Mouse (Mus musculus): Measurements from ENCODE around the gene Herpud1. TPM values are rescaled to one million over a fixed set of nuclear protein-coding genes. Genes with fewer than 3 reads are reported as not detected.
"Not testable (repeated sequence)": the region's sequence is repeated elsewhere in the genome, so short reads cannot be mapped to it uniquely, and the experiment has no call there.

The Herpud1 gene
- polyA plus RNA-seq, 1 experiment = 97.8 TPM

- Histone ChIP-seq H3K4me1 (ENCODE audit: control insufficient read depth, insufficient read depth, low read length) (0 out of 2 replicates have a peak, but pooled peaks cover 1% of the 10 kb centered on the region), H3K27ac (ENCODE audit: insufficient read depth, low read length) (no peak overlapping the region), H3K4me3 (ENCODE audit: insufficient read depth, low read length) (no peak overlapping the region)
- TF ChIP-seq CTCF (IDR thresholded peaks at IDR 0.05; ENCODE audit: extremely low read depth, insufficient read depth, low read length) (no peak), POLR2A (IDR thresholded peaks at IDR 0.05; ENCODE audit: extremely low read depth, insufficient read depth, low read length) (no peak)
These were observed 6.4 kb downstream of the Herpud1 start for GRCm38 (mm10) chr8:94392648-94393047.

GRCm38 (mm10) chr8:94395851-94396540 lies 9.8 kb downstream of the Herpud1 start:
- no peak overlapping the region for H3K27ac ChIP-seq (ENCODE audit: insufficient read depth, low read length)
- TF ChIP-seq CTCF (IDR thresholded peaks at IDR 0.05; ENCODE audit: extremely low read depth, insufficient read depth, low read length) = no peak
- TF ChIP-seq POLR2A (IDR thresholded peaks at IDR 0.05; ENCODE audit: extremely low read depth, insufficient read depth, low read length) = no peak
- H3K4me3 ChIP-seq (ENCODE audit: insufficient read depth, low read length) = no peak overlapping the region

GRCm38 (mm10) chr8:94396964-94397657 lies 10.9 kb downstream of the Herpud1 start:
- Histone ChIP-seq H3K27ac (ENCODE audit: insufficient read depth, low read length) (no peak overlapping the region), H3K4me1 (ENCODE audit: control insufficient read depth, insufficient read depth, low read length) (no peaks in the 10 kb centered on the region), H3K4me3 (ENCODE audit: insufficient read depth, low read length) (no peak overlapping the region)
- TF ChIP-seq POLR2A (IDR thresholded peaks at IDR 0.05; ENCODE audit: extremely low read depth, insufficient read depth, low read length) (no peak), CTCF (IDR thresholded peaks at IDR 0.05; ENCODE audit: extremely low read depth, insufficient read depth, low read length) (peak; percentile 79)

More at GRCm38 (mm10) chr8:94395851-94396540, 9.8 kb downstream of the Herpud1 start:
- no peaks in the 10 kb centered on the region for H3K4me1 ChIP-seq (ENCODE audit: control insufficient read depth, insufficient read depth, low read length)

GRCm38 (mm10) chr8:94398587-94398986 lies 12.3 kb downstream of the Herpud1 start:
- no peak overlapping the region for H3K4me3 ChIP-seq (ENCODE audit: insufficient read depth, low read length)
- TF ChIP-seq CTCF (IDR thresholded peaks at IDR 0.05; ENCODE audit: extremely low read depth, insufficient read depth, low read length) (no peak), POLR2A (IDR thresholded peaks at IDR 0.05; ENCODE audit: extremely low read depth, insufficient read depth, low read length) (no peak)
- H3K27ac ChIP-seq (ENCODE audit: insufficient read depth, low read length) = no peak overlapping the region
- no peaks in the 10 kb centered on the region for H3K4me1 ChIP-seq (ENCODE audit: control insufficient read depth, insufficient read depth, low read length)

GRCm38 (mm10) chr8:94399361-94399953 lies 13.2 kb downstream of the Herpud1 start:
- no peak for TF ChIP-seq POLR2A (IDR thresholded peaks at IDR 0.05; ENCODE audit: extremely low read depth, insufficient read depth, low read length)
- TF ChIP-seq CTCF (IDR thresholded peaks at IDR 0.05; ENCODE audit: extremely low read depth, insufficient read depth, low read length) = no peak
- Histone ChIP-seq H3K4me1 (ENCODE audit: control insufficient read depth, insufficient read depth, low read length) (no peaks in the 10 kb centered on the region), H3K27ac (ENCODE audit: insufficient read depth, low read length) (no peak overlapping the region), H3K4me3 (ENCODE audit: insufficient read depth, low read length) (no peak overlapping the region)

GRCm38 (mm10) chr8:94399957-94400356 lies 13.7 kb downstream of the Herpud1 start:
- H3K4me3 ChIP-seq (ENCODE audit: insufficient read depth, low read length); H3K4me1 ChIP-seq (ENCODE audit: control insufficient read depth, insufficient read depth, low read length); H3K27ac ChIP-seq (ENCODE audit: insufficient read depth, low read length): not testable (repeated sequence)

GRCm38 (mm10) chr8:94408443-94409080 lies 22.3 kb downstream of the Herpud1 start:
- no peak for TF ChIP-seq POLR2A (IDR thresholded peaks at IDR 0.05; ENCODE audit: extremely low read depth, insufficient read depth, low read length)
- Histone ChIP-seq H3K4me1 (ENCODE audit: control insufficient read depth, insufficient read depth, low read length) (no peaks in the 10 kb centered on the region), H3K4me3 (ENCODE audit: insufficient read depth, low read length) (no peak overlapping the region), H3K27ac (ENCODE audit: insufficient read depth, low read length) (no peak overlapping the region)

- no peak overlapping the region for H3K27ac ChIP-seq (ENCODE audit: insufficient read depth, low read length)
- no peak overlapping the region for H3K4me3 ChIP-seq (ENCODE audit: insufficient read depth, low read length)
- no peaks in the 10 kb centered on the region for H3K4me1 ChIP-seq (ENCODE audit: control insufficient read depth, insufficient read depth, low read length)
- TF ChIP-seq CTCF (IDR thresholded peaks at IDR 0.05; ENCODE audit: extremely low read depth, insufficient read depth, low read length) (no peak), POLR2A (IDR thresholded peaks at IDR 0.05; ENCODE audit: extremely low read depth, insufficient read depth, low read length) (no peak)
These were observed 23.3 kb downstream of the Herpud1 start for GRCm38 (mm10) chr8:94409523-94409922.

- H3K4me3 ChIP-seq (ENCODE audit: insufficient read depth, low read length) = no peak overlapping the region
- TF ChIP-seq POLR2A (IDR thresholded peaks at IDR 0.05; ENCODE audit: extremely low read depth, insufficient read depth, low read length) (no peak), CTCF (IDR thresholded peaks at IDR 0.05; ENCODE audit: extremely low read depth, insufficient read depth, low read length) (no peak)
- H3K27ac ChIP-seq (ENCODE audit: insufficient read depth, low read length) = no peak overlapping the region
- H3K4me1 ChIP-seq (ENCODE audit: control insufficient read depth, insufficient read depth, low read length) = no peaks in the 10 kb centered on the region
These were observed 26.3 kb downstream of the Herpud1 start for GRCm38 (mm10) chr8:94412518-94412917.
